Mouse (Mus musculus): ENCODE data around the gene Kif3c. TPM values are rescaled to one million over a fixed set of nuclear protein-coding genes. Genes with fewer than 3 reads are reported as not detected.

The Kif3c gene
- polyA plus RNA-seq, 1 experiment from 2014 or later, result 6.9 TPM

DNA sequence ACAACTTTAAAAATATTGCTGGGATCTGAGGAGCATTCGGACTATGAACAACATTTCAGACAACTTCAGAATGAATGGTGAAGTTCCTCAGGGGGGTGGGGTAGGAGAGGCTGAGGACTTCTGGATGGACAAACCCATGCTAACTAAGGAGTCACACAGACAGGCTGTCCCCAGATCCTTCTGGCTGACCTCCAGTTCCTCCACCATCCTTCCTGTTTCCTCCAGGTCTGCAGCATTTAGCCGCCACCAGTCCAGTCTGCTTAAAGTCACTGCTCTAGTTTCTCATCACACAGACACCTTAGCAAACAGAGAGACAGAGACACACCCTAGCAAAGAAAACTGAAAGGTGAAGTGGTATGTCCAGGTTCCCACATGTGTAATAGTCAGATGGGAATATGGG is 59.2 kb downstream of the Kif3c start:
- DNase-seq (ENCODE audit: low spot score), result no peak

DNA sequence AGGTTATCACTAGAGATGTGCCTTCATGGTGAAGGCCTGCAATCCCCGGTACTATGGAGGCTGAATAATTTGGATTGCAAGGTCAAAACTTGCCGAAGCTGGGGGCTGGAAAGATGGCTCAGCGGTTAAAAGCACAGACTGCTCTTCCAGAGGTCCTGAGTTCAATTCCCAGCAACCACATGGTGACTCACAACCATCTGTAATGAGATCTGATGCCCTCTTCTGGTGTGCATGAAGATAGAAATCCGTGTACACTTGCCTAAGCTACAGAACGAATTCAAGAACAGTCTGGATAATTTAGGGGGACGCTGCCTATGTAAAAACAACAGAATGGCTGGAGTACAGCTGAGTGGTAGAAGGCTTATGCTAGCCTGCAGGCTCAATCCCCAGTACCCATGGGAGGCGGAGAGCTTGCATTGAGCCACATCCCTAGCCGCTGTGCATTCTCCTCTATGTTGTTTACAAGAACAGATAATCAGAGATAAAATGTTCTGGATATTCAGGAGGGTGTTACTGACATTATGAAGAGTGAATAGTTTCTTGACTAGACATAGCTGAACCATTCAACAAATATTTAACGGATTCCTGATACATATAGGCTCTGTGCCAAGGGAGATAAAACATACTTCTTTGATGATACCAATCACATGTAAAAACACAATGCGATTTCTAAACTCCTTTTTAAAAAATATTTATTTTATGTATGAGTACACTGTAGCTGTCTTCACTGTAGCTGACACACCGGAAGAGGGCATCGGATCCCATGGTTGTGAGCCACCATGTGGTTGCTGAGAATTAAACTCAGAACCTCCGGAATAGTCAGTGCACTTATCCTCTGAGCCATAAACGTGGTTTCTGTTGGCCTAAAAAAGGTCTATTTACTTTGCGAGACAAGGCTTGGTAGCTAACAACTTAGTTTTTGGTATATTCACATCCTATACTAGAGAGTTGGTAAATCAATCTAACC is 60.7 kb downstream of the Kif3c start:
- peak; percentile 45 for DNase-seq (ENCODE audit: low spot score)

DNA sequence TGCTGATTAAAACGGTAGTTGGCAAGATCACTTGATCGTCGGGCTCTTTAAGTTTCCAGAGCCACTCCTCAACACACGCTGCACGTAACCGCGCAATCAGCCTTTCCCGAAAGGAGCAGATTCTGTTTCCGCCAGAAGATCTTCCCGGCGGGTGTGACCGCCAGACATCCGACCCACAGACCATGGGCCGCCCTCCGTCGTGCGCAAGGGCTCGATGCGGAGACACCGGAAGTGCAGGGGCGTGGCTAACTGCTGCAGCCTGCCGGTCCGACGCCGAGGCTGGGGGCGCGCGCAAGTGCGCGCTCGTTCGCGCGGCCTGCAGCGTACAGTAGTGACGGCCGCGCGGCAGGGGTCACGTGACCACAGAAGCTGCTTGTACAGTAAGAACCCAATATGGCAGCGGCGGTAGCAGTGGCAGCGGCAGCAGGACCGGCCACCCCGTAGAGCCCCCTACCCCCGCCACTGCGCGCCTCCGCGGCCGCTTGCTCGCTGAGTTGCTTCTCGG is 61.6 kb downstream of the Kif3c start, which contains the start of gene Asxl2:
Gene Asxl2, plus strand, starts transcription at position 328 of the 505 bp plus-strand sequence.
- peak; percentile 99 for DNase-seq (ENCODE audit: low spot score)

DNA sequence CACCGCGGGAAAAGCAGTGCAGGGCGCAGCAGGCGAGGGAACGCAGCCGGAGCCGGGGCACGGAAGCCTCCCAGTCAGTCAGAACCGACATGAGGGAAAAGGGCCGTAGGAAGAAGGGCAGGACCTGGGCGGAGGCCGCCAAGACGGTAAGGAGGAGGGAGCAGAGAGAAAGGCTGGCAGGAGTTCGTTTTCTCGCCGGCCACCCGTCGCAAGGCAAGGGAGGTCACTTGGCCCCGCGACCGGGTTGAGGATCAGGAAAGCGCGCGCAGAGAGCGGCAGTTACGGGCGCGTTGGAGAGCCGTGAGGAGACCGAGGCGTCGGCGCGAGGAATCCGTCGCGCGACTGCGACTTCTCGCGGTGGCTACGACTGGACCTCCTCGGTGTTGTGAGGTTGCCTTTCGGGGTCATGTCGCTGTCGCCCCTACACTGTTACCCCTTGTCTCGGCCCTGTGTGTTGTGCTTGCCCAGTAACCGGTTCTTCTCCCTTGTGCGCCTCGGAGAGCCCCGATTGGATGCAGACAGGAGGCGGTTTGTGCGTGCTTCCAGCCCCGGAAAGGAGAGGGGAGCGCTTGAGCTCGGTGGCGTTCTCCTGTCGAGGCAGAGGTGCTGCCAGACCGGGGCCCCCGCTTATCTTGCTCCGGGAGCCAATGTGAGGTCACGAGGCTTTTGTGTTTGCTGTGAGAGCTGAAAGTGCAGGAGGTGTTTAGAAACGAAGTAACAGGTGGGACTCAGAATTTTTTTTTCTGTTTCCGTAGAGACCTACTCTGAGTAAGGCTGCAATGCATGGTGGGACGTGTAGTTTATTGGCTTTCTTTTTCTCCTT is 62.3 kb downstream of the Kif3c start:
- peak; percentile 81 for DNase-seq (ENCODE audit: low spot score)

DNA sequence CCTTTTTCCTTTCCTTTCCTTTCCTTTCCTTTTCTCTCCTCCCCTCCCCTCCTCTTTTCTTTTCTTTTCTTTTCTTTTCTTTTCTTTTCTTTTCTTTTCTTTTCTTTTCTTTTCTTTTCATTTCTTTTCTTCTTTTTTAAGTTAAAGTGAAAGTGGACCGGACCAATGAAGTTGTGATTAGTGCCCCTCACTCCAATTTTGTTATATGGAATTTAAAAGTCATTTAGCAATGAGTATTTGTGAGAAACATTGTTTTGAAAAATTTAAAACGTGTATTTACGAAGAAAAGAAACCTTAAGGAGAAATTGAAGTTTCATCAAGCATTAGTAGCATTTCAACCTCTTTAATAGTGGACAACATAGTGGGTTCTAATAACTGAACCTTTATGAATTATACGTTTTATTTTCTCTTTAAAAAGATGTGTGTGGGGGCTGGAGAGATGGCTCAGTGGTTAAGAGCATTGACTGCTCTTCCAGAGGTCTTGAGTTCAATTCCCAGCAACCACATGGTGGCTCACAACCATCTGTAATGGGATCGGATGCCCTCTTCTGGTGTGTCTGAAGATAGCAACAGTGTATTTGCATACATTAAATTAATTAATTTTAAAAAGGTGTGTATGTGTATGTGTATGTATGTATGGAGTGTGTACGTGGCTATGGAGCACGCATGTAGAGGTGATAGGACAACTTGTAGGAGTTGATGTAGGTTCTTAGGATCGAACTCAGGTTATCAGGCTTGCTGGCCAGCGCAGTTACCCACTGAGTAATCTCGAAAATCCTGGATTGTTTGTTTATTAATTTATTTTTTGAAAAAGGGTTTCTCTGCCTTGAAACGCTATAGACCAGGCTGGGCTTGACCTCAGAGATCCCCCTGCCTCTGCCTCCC is 63.2 kb downstream of the Kif3c start:
- no peak for DNase-seq (ENCODE audit: low spot score)

DNA sequence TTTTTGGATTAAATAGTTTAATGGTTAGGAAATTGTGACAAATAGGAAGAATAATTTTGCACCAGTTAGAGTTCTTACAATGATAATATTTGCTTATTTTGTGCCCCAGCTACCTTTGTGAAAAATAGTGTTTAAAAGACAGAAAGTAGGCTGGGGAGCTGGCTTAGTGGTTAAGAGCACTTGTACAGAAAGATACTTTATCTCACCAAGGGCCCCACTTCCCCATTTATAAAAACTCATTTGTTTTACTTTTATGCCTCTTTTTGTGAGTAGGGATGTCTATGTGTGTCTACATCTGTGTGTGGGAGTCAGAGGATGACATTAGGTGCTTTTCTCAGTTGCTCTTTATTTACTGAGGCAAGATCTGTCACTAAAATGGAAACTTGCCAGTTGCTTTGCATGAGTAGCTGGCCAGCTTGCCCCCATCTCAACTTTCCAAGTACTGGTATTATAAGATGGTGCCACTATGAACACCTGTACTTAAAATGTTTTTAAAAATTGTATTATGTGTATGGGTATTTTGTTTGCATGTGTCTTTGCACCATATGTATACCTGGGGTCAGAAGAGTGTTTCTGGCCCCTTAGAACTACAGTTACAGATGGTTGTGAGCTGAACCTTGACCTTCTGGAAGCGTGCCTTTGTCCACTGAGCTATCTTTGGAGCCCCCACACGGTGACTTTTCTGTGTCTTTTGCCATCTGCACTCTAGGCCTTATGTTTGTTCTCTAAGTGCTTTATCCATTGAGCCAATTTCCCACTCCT is 64.9 kb downstream of the Kif3c start:
- no peak for DNase-seq (ENCODE audit: low spot score)

DNA sequence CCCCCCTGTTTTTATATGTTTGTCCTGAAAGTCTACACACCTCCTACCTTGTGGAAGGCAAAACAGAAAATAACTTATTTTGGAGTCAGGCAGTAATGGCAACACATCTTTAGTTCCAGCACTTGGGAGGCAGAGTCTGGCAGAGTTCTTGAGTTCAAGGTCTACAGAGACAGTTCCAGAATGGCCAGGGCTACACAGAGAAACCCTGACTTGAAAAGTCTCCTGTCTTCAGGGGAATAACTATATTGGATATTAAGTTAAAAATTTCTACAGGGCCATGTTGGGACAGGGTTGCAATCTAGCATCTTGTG is 65.5 kb downstream of the Kif3c start:
- no peak for DNase-seq (ENCODE audit: low spot score)

DNA sequence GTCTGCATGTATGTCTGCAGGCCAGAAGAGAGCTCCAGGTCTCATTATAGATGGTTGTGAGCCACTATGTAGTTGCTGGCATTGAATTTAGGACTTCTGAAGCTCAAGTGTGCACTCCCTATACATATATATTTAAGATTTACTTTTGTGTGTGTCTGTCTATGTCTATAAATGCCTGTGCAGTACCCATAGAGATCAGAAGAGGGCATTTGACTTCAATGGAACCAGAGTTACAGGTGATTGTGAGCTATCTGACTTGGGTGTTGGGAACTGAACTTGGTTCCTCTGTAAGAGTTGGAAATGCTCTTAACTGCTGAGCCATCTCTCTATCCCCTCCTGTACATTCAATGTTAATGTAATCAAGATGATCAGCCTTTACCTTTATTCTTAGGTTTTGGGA is 66.1 kb downstream of the Kif3c start:
- no peak for DNase-seq (ENCODE audit: low spot score)

DNA sequence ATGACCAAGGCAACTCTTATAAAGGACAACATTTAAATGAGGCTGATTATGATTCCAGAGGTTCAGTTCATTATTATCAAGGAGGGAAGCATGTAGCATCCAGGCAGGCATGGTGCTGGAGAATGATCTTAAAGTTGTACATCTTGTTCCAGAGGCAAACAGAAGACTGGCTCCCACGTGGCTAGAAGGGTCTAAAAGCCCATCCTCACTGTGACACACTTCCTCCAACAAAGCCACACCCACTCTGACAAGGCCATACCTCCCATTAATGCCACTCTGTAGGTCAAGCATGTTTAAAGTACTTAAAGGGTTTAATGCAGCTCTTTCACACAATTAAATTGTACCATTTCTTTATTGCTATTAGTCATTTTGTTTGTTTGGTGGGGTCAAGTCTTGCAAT is 68.8 kb downstream of the Kif3c start:
- DNase-seq (ENCODE audit: low spot score), result no peak

DNA sequence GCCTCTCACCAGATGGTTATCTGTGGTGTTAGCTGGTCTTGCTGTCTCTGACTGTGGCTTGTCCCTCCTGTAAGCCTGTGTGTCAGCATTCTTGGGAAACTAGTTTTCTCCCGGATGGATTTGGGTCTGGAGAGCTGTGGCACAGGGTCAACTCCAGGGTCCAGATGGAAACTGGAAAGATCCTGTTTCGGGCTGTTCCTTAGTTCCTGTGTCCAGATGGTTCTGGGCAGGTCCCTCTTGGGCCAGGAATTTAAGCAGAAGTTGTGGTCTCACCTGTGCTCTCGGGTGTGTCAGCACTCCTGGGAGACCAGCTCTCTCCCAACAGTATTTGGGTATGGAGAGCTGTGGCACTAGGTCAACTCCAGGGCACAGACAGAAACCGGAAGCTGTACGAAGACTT is 71.5 kb downstream of the Kif3c start:
- no peak for DNase-seq (ENCODE audit: low spot score)

DNA sequence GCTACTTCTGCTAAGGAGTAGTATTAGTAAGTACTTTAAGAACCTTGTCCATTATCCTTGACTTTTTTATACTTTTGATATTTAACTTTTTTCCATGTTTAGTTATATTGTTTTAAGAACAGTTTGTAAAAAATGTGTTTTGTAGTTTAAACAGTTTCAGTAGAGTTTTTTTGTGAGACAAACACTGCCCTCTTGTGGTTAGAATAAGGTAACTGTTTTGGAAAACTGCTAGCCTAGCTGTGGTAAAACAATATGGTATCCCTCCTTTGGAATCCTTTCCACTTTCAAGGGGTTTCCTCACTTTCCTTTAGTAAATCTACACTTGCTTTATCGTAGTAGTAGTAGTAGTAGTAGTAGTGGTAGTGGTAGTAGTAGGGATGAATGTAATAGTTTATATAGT is 72.9 kb downstream of the Kif3c start:
- peak; percentile 45 for DNase-seq (ENCODE audit: low spot score)

DNA sequence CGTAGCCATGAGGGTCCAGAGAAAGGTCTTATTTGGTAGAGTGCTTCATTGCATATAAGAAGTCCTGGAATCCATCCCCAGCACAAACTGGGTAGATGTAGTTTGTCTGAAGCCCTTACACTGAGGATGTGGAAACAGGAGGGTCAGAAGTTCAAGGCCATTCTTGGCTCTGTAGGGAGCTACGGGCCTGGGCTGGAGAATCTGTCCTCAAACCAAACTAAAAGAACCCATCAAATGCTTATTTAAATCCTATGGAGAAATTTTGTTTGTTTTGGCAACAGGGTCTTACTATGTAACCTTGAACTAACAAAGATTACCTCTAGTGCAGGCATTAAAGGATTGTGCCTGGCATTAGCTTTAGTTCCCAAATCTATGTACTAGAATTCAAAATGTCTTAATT is 76.0 kb downstream of the Kif3c start:
- no peak for DNase-seq (ENCODE audit: low spot score)

DNA sequence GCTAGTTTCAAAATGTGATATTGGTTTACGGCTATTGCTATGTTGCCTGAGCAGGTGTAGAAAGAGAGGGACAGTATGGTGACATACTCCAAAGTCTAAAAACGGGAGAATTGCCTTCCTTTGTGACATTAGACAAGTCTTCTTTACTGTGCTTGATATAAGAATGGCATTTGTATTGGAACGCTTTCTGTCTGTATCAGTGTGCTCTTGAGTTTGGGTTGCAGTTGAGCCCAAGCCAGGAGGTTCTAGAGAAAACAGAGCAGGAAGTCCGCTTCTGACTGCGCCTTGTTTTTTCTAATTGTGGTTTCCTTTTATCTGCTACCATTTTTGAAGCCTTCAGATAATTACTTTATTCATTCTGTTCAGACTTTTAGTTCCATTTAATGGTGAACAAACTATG is 76.4 kb downstream of the Kif3c start:
- DNase-seq (ENCODE audit: low spot score), result peak; percentile 22

DNA sequence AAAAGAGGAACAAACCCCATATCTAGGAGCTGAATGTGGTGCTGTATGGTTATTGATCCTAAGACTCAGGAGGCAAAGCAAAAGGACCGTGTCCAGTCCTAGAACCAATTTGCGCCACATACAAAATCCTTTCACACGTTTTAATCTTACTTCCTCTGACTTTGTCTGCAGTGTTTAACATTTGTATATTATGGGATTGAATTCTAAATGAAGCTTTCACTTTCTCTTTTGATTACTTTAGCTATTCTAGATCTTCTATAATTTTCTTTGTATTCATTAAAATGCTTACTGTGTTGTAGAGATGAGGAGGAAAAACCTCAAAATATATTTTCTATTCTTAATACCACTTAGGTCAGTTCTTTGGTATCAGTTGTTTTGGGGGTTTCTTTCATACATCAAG is 88.6 kb downstream of the Kif3c start:
- no peak for DNase-seq (ENCODE audit: low spot score)

Other genes starting within 250 kb of the Kif3c start
- gene Rab10, start 55.2 kb upstream of the Kif3c start, polyA plus RNA-seq (2015; fragmentation: Nextera tagmentation; extraction: Ambion mirVana), result 69.7 and 71.0 TPM in 2 replicates
- 13.5 and 17.6 TPM in 2 replicates for gene Asxl2, start 61.7 kb downstream of the Kif3c start, polyA plus RNA-seq (2015; fragmentation: Nextera tagmentation; extraction: Ambion mirVana)
- gene Dtnb, start 207.2 kb downstream of the Kif3c start, polyA plus RNA-seq (2015; fragmentation: Nextera tagmentation; extraction: Ambion mirVana), result 27.8 and 29.3 TPM in 2 replicates

Measured in thymus, postnatal 0 days (tissue).